Mouse (Mus musculus) heart, postnatal 0 days (tissue): ENCODE results near the gene Slc39a11. TPM values are rescaled to one million over a fixed set of nuclear protein-coding genes. Genes with fewer than 3 reads are reported as not detected.

ENCODE experiments used
- ATAC-seq: fragments of 200-750 bp; cut with Nextera tagmentation; 2 replicates; pipeline ENCODE4 v1.8.0; 2017; ENCODE audit warnings: low read depth, moderate number of reproducible peaks, moderate library complexity; ENCODE audit not compliant: insufficient read depth
- DNase-seq: peaks from one replicate; pipeline ENCODE4 v3.0.0-alpha.2; 2016; ENCODE audit warnings: low spot score
- H3K27ac ChIP-seq: fragments of 300-500 bp; sonication (generic); 2 replicates; pipeline ENCODE4 v1.5.1; 2014; ENCODE audit warnings: low read depth, mild to moderate bottlenecking
- H3K27me3 ChIP-seq: fragments of 300-500 bp; sonication (generic); 2 replicates; pipeline ENCODE4 v1.6.1; 2014; ENCODE audit warnings: low read length, mixed read lengths; ENCODE audit not compliant: control insufficient read depth, insufficient read depth
- H3K36me3 ChIP-seq: fragments of 300-500 bp; sonication (generic); replicated peaks from 2 replicates; pipeline ENCODE4 v1.6.1; 2014; ENCODE audit warnings: low read length, mixed read lengths; ENCODE audit not compliant: control insufficient read depth, insufficient read depth
- H3K4me1 ChIP-seq: fragments of 300-500 bp; sonication (generic); 2 replicates; pipeline ENCODE4 v1.6.1; 2014; ENCODE audit warnings: antibody characterized with exemption; ENCODE audit not compliant: control insufficient read depth, insufficient read depth
- H3K4me2 ChIP-seq: fragments of 300-500 bp; sonication (generic); 2 replicates; pipeline ENCODE4 v1.6.1; 2014; ENCODE audit warnings: low read depth, mild to moderate bottlenecking, low read length, moderate library complexity
- H3K4me3 ChIP-seq: fragments of 300-500 bp; sonication (generic); 2 replicates; pipeline ENCODE4 v1.5.1; 2014; ENCODE audit warnings: low read depth, low read length
- H3K9ac ChIP-seq: fragments of 300-500 bp; sonication (generic); replicated peaks from 2 replicates; pipeline ENCODE4 v1.6.1; 2014; ENCODE audit warnings: low read depth, low read length, mixed read lengths
- H3K9me3 ChIP-seq: fragments of 300-500 bp; sonication (generic); replicated peaks from 2 replicates; pipeline ENCODE4 v1.6.1; 2016; ENCODE audit warnings: low read length; ENCODE audit not compliant: control insufficient read depth
- CTCF ChIP-seq: IDR thresholded peaks from 2 replicates; pipeline ENCODE4 v1.5.1; 2016; ENCODE audit warnings: antibody characterized with exemption, control low read depth, low read depth
- EP300 ChIP-seq: IDR thresholded peaks from 2 replicates; pipeline ENCODE4 v1.6.1; 2016; ENCODE audit warnings: antibody characterized with exemption, low read depth
- WGBS: fragments of 180-500 bp; shearing (Covaris S2); extraction: QIAGEN DNeasy Blood & Tissue Kit; methylation state at CpG from one replicate; pipeline ENCODE4 v1.1.7; 2014; 5-methylcytosine and 5-hydroxymethylcytosine counted together
- polyA plus RNA-seq: library from polyadenylated mRNA; unstranded; fragments of >200 nt; fragmentation: Nextera tagmentation; extraction: Ambion mirVana; gene quantifications from 2 replicates; pipeline ENCODE4 v1.2.1, GENCODE M21; 2015
- total RNA-seq: library from RNA; depleted of rRNA; stranded (reverse); fragments of >200 nt; gene quantifications from 2 replicates; pipeline ENCODE4 v1.2.3, GENCODE M21; 2014; ENCODE audit warnings: low replicate concordance; rRNA removed

The Slc39a11 gene
- total and polyA plus RNA-seq, 2 experiments from 2014 or later: 8.6 to 16.3 TPM

- peak; percentile 73 for DNase-seq
- H3K9ac ChIP-seq: peak overlapping the region; percentile 46; the same call in 1 of the 2 replicates
- no peak for TF ChIP-seq CTCF
- no peak for TF ChIP-seq EP300
- peak overlapping the region; percentile 36; the same call in 1 of the 2 replicates for H3K27ac ChIP-seq
- H3K4me1 ChIP-seq: 0 out of 2 replicates have a peak, but pooled peaks cover 8% of the 10 kb centered on the region
- H3K9me3 ChIP-seq: no peaks in the 10 kb centered on the region
- H3K36me3 ChIP-seq: no peaks in the 10 kb centered on the region
- H3K4me3 ChIP-seq: peak overlapping the region; percentile 62
- peaks cover 14% of the 10 kb centered on the region for H3K27me3 ChIP-seq
- under 1% methylated on average over 42 of the region's 42 CpGs for WGBS
- ATAC-seq: peak; percentile 80
- H3K4me2 ChIP-seq: peak overlapping the region; percentile 87
These were observed 448.3 kb downstream of the Slc39a11 start for GRCm38 (mm10) chr11:113201470-113201997.

GRCm38 (mm10) chr11:113200901-113201300 is 449.0 kb downstream of the Slc39a11 start:
- Histone ChIP-seq H3K4me1 (0 out of 2 replicates have a peak, but pooled peaks cover 8% of the 10 kb centered on the region), H3K4me2 (peak overlapping the region; percentile 87), H3K9me3 (no peaks in the 10 kb centered on the region), H3K36me3 (no peaks in the 10 kb centered on the region), H3K27ac (no peak overlapping the region), H3K9ac (no peak overlapping the region), H3K4me3 (peak overlapping the region; percentile 62), H3K27me3 (peaks cover 14% of the 10 kb centered on the region)
- ATAC-seq (peak; percentile 12; the same call in 1 of the 2 replicates), DNase-seq (no peak)
- WGBS: 16% methylated on average over 15 of the region's 15 CpGs
- TF ChIP-seq CTCF (no peak), EP300 (no peak)

GRCm38 (mm10) chr11:113198586-113198985 is 451.3 kb downstream of the Slc39a11 start:
- H3K27ac ChIP-seq: no peak overlapping the region

GRCm38 (mm10) chr11:113197624-113198023 is 452.3 kb downstream of the Slc39a11 start:
- peaks cover 14% of the 10 kb centered on the region for H3K27me3 ChIP-seq
- H3K9me3 ChIP-seq: no peaks in the 10 kb centered on the region
- H3K9ac ChIP-seq: no peak overlapping the region
- WGBS: 76% methylated on average over 8 of the region's 8 CpGs
- no peak overlapping the region for H3K4me2 ChIP-seq
- no peak for ATAC-seq
- H3K36me3 ChIP-seq: no peaks in the 10 kb centered on the region
- 0 out of 2 replicates have a peak, but pooled peaks cover 8% of the 10 kb centered on the region for H3K4me1 ChIP-seq
- DNase-seq: no peak
- TF ChIP-seq CTCF: no peak
- no peak for TF ChIP-seq EP300
- no peak overlapping the region for H3K27ac ChIP-seq
- H3K4me3 ChIP-seq: no peak overlapping the region

More at GRCm38 (mm10) chr11:113198586-113198985, 451.3 kb downstream of the Slc39a11 start:
- Histone ChIP-seq H3K4me1 (0 out of 2 replicates have a peak, but pooled peaks cover 8% of the 10 kb centered on the region), H3K36me3 (no peaks in the 10 kb centered on the region), H3K27me3 (peaks cover 14% of the 10 kb centered on the region), H3K9ac (no peak overlapping the region), H3K4me3 (no peak overlapping the region), H3K9me3 (no peaks in the 10 kb centered on the region), H3K4me2 (no peak overlapping the region)
- no peak for DNase-seq
- ATAC-seq: no peak
- WGBS: 78% methylated on average over 15 of the region's 15 CpGs
- no peak for TF ChIP-seq EP300
- no peak for TF ChIP-seq CTCF

- no peak overlapping the region for H3K4me3 ChIP-seq
- H3K9me3 ChIP-seq: no peaks in the 10 kb centered on the region
- WGBS: 83% methylated on average over 19 of the region's 19 CpGs
- TF ChIP-seq CTCF: no peak
- no peak for TF ChIP-seq EP300
- no peak for ATAC-seq
- no peaks in the 10 kb centered on the region for H3K36me3 ChIP-seq
- H3K27me3 ChIP-seq: peaks cover 14% of the 10 kb centered on the region
- no peak overlapping the region for H3K9ac ChIP-seq
- no peak overlapping the region for H3K4me2 ChIP-seq
- no peak overlapping the region for H3K27ac ChIP-seq
- 0 out of 2 replicates have a peak, but pooled peaks cover 8% of the 10 kb centered on the region for H3K4me1 ChIP-seq
- no peak for DNase-seq
These were observed 453.5 kb downstream of the Slc39a11 start for GRCm38 (mm10) chr11:113196234-113197007.

Other genes with a start within 250 kb of the Slc39a11 start
- not detected in 2 replicates for gene Sstr2, start 30.7 kb downstream of the Slc39a11 start, total RNA-seq
- gene Sstr2, start 30.7 kb downstream of the Slc39a11 start, polyA plus RNA-seq: 0.12 TPM in 1 of 2 replicates, not detected in the other
- gene Cog1, start 910 bp downstream of the Slc39a11 start, total RNA-seq: 26.5 and 30.3 TPM in 2 replicates
- gene Cog1, start 910 bp downstream of the Slc39a11 start, polyA plus RNA-seq: 10.7 and 12.3 TPM in 2 replicates
- 23.3 and 25.2 TPM in 2 replicates for gene Fam104a, start 34.1 kb upstream of the Slc39a11 start, total RNA-seq
- gene Fam104a, start 34.1 kb upstream of the Slc39a11 start, polyA plus RNA-seq: 32.7 and 33.6 TPM in 2 replicates
- 17.4 and 18.1 TPM in 2 replicates for gene D11Wsu47e, start 34.3 kb upstream of the Slc39a11 start, total RNA-seq
- 8.9 and 10.4 TPM in 2 replicates for gene D11Wsu47e, start 34.3 kb upstream of the Slc39a11 start, polyA plus RNA-seq
- gene Cpsf4l, start 59.9 kb upstream of the Slc39a11 start, total RNA-seq: 1.3 TPM in 1 of 2 replicates, not detected in the other
- gene Cpsf4l, start 59.9 kb upstream of the Slc39a11 start, polyA plus RNA-seq: 0.10 TPM in 1 of 2 replicates, not detected in the other
- 33.5 and 39.8 TPM in 2 replicates for gene Cdc42ep4, start 101.8 kb upstream of the Slc39a11 start, total RNA-seq
- 11.8 and 12.0 TPM in 2 replicates for gene Cdc42ep4, start 101.8 kb upstream of the Slc39a11 start, polyA plus RNA-seq